Mouse (Mus musculus) hindbrain, postnatal 0 days (tissue): ENCODE results near the gene Pithd1. TPM values are rescaled to one million over a fixed set of nuclear protein-coding genes. Genes with fewer than 3 reads are reported as not detected.

Experiments used
- ATAC-seq: fragments of 200-750 bp; cut with Nextera tagmentation; 2 replicates; pipeline ENCODE4 v1.8.0; 2017; ENCODE audit warnings: mild to moderate bottlenecking, moderate TSS enrichment, moderate library complexity
- DNase-seq: peaks from one replicate; pipeline ENCODE4 v3.0.0-alpha.2; 2015; ENCODE audit warnings: low spot score
- H3K27ac ChIP-seq: fragments of 300-500 bp; sonication (generic); 2 replicates; pipeline ENCODE4 v1.5.1; 2014; ENCODE audit warnings: mild to moderate bottlenecking
- H3K27me3 ChIP-seq: fragments of 300-500 bp; sonication (generic); 2 replicates; pipeline ENCODE4 v1.6.1; 2014; ENCODE audit warnings: low read length, mixed read lengths; ENCODE audit not compliant: insufficient read depth
- H3K36me3 ChIP-seq: fragments of 300-500 bp; sonication (generic); 2 replicates; pipeline ENCODE4 v1.6.1; 2014; ENCODE audit warnings: low read length, mixed read lengths; ENCODE audit not compliant: insufficient read depth
- H3K4me1 ChIP-seq: fragments of 300-500 bp; sonication (generic); 2 replicates; pipeline ENCODE4 v1.6.1; 2014; ENCODE audit warnings: antibody characterized with exemption, low read length, mixed read lengths; ENCODE audit not compliant: insufficient read depth
- H3K4me2 ChIP-seq: fragments of 300-500 bp; sonication (generic); 2 replicates; pipeline ENCODE4 v1.6.1; 2014; ENCODE audit warnings: low read depth, mild to moderate bottlenecking, low read length, moderate library complexity, mixed read lengths
- H3K4me3 ChIP-seq: fragments of 300-500 bp; sonication (generic); 2 replicates; pipeline ENCODE4 v1.5.1; 2014; ENCODE audit warnings: low read length
- H3K9ac ChIP-seq: fragments of 300-500 bp; sonication (generic); replicated peaks from 2 replicates; pipeline ENCODE4 v1.6.1; 2014; ENCODE audit warnings: mild to moderate bottlenecking, low read length, moderate library complexity, mixed read lengths
- H3K9me3 ChIP-seq: fragments of 300-500 bp; sonication (generic); 2 replicates; pipeline ENCODE4 v1.6.1; 2016; ENCODE audit warnings: low read length, mixed read lengths
- CTCF ChIP-seq: IDR thresholded peaks from 2 replicates; pipeline ENCODE4 v1.5.1; 2016; ENCODE audit warnings: antibody characterized with exemption, control low read depth, low read depth
- WGBS: fragments of 180-500 bp; shearing (Covaris S2); extraction: QIAGEN DNeasy Blood & Tissue Kit; methylation state at CpG from one replicate; pipeline ENCODE4 v1.1.7; 2014; 5-methylcytosine and 5-hydroxymethylcytosine counted together
- polyA plus RNA-seq: library from polyadenylated mRNA; unstranded; fragments of >200 nt; fragmentation: Nextera tagmentation; extraction: Ambion mirVana; gene quantifications from 2 replicates; pipeline ENCODE4 v1.2.1, GENCODE M21; 2015
- total RNA-seq: library from RNA; depleted of rRNA; stranded (reverse); fragments of >200 nt; gene quantifications from 2 replicates; pipeline ENCODE4 v1.2.3, GENCODE M21; 2014

Pithd1 gene
- total and polyA plus RNA-seq, 2 experiments from 2014 or later, result 53.2 to 85.7 TPM

DNA sequence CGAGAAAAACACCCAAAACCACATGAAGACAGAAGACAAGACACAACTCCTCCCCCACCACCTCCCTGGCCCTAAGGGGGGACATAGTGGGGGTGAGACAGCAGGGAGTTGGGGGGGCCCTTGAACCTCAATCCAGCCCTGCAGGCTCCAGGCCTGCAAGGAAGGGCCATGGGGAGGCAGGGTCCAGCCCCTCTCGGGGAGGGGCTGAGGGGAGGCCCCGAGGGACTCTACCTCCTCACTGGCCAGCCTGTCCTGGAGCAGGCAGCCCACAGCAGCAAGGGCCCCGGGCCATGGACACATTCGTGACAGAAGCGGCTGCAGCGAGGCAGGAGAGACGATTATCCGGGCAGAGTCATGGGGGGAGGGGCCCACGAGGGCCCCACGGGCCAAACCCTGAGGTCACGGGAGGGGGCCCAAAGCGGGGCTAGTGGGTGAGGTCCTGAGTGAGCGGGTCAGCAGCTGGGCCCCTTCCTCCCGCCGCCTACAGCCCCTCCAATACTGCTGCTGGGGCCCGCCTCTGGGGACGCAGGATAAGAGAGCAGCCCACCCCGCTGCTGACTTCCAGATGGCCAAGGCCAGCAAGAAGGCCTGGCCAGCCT is 18.7 kb downstream of the Pithd1 start:
- 73% methylated on average over 19 of the region's 19 CpGs for WGBS
- Histone ChIP-seq H3K27ac (no peak overlapping the region), H3K4me1 (peaks cover 14% of the 10 kb centered on the region), H3K4me2 (no peak overlapping the region), H3K9ac (no peak overlapping the region), H3K27me3 (no peaks in the 10 kb centered on the region), H3K9me3 (no peaks in the 10 kb centered on the region), H3K36me3 (peaks cover 43% of the 10 kb centered on the region), H3K4me3 (no peak overlapping the region)
- ATAC-seq (no peak), DNase-seq (no peak)
- no peak for TF ChIP-seq CTCF

DNA sequence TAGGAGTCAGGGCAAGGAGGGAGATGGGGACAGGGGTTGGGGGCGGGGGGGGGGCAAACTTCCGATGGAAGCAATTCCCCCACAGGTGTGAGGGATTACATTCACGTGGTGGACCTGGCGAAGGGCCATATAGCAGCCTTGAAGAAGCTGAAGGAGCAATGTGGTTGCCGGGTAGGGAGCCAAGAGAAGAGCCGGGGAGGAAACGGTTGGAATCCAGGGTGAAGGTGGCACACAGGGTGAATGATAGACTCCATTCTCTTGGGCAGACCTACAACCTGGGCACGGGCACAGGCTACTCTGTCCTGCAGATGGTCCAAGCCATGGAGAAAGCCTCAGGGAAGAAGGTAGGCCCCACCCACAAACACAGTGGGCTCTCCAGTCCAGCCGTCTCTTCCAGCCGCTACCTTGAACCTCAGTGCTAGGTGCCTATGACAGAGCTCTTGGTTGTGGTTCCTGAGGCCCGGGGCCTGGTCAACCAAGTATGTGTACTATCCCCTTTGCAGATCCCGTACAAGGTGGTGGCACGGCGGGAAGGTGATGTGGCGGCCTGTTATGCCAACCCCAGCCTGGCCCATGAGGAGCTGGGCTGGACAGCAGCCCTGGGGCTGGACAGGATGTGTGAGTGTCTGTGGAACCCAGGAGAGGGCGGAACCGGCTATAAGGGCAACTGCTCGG is 19.8 kb downstream of the Pithd1 start:
- WGBS, result 86% methylated on average over 18 of the region's 18 CpGs

DNA sequence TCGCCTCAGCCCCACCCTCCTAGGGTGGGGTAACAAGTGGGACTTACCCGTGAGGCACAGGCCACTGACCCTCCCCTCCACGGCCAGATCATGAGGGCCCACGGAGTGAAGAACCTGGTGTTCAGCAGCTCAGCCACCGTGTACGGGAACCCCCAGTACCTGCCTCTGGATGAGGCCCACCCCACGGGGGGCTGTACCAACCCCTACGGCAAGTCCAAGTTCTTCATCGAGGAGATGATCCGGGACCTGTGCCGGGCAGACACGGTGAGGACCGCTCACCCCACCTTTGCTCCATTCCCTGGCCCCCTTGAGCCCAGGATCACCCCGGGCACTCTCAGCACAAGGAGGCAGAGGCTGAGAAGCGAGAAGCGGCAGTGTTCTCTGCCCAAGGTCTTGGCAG is 20.8 kb downstream of the Pithd1 start:
- peaks cover 52% of the 10 kb centered on the region for H3K36me3 ChIP-seq
- H3K27ac ChIP-seq, result no peak overlapping the region
- ATAC-seq (no peak), DNase-seq (no peak)
- no peaks in the 10 kb centered on the region for H3K27me3 ChIP-seq
- peaks cover 7% of the 10 kb centered on the region for H3K4me1 ChIP-seq
- TF ChIP-seq CTCF, result no peak
- H3K9ac ChIP-seq, result no peak overlapping the region
- H3K4me2 ChIP-seq, result no peak overlapping the region
- 89% methylated on average over 16 of the region's 16 CpGs for WGBS
- H3K9me3 ChIP-seq, result no peaks in the 10 kb centered on the region
- H3K4me3 ChIP-seq, result no peak overlapping the region

More for the DNA sequence above, 19.8 kb downstream of the Pithd1 start:
- Histone ChIP-seq H3K9ac (no peak overlapping the region), H3K27me3 (no peaks in the 10 kb centered on the region), H3K4me2 (no peak overlapping the region), H3K27ac (no peak overlapping the region), H3K36me3 (peaks cover 44% of the 10 kb centered on the region), H3K4me3 (no peak overlapping the region), H3K9me3 (no peaks in the 10 kb centered on the region), H3K4me1 (peaks cover 11% of the 10 kb centered on the region)
- DNase-seq, result no peak
- no peak for TF ChIP-seq CTCF
- ATAC-seq, result no peak

- 84% methylated on average over 9 of the region's 9 CpGs for WGBS
- Histone ChIP-seq H3K9me3 (no peaks in the 10 kb centered on the region), H3K27me3 (no peaks in the 10 kb centered on the region), H3K9ac (peak overlapping the region; percentile 87; the same call in 1 of the 2 replicates), H3K4me2 (peak overlapping the region; percentile 76; the same call in 1 of the 2 replicates), H3K4me1 (peaks cover 6% of the 10 kb centered on the region), H3K4me3 (no peak overlapping the region), H3K27ac (peak overlapping the region; percentile 93; the same call in 1 of the 2 replicates), H3K36me3 (peaks cover 58% of the 10 kb centered on the region)
- DNase-seq (no peak), ATAC-seq (no peak)
- no peak for TF ChIP-seq CTCF
These were observed 22.0 kb downstream of the Pithd1 start for GRCm38 (mm10) chr4:135965113-135965512.

- H3K27me3 ChIP-seq, result no peaks in the 10 kb centered on the region
- peak overlapping the region; percentile 93 for H3K27ac ChIP-seq
- WGBS, result 3% methylated on average over 12 of the region's 12 CpGs
- DNase-seq, result peak; percentile 51
- H3K9me3 ChIP-seq, result no peaks in the 10 kb centered on the region
- peak overlapping the region; percentile 79 for H3K4me3 ChIP-seq
- peak overlapping the region; percentile 87 for H3K9ac ChIP-seq
- peaks cover 55% of the 10 kb centered on the region for H3K36me3 ChIP-seq
- ATAC-seq, result no peak; the same call in 1 of the 2 replicates
- TF ChIP-seq CTCF, result peak; percentile 11; the same call in 1 of the 2 replicates
- H3K4me1 ChIP-seq, result peaks cover 6% of the 10 kb centered on the region
- peak overlapping the region; percentile 76 for H3K4me2 ChIP-seq
These were observed 22.6 kb downstream of the Pithd1 start for GRCm38 (mm10) chr4:135964426-135964825.

GRCm38 (mm10) chr4:135963457-135964193 is 23.4 kb downstream of the Pithd1 start, which contains the start of gene Gale:
Gene Gale (plus strand): TSS chr4:135963727.
- ATAC-seq (peak; percentile 93), DNase-seq (peak; percentile 98)
- peak within 1 kb of the TSS; percentile 93 for H3K27ac ChIP-seq
- TF ChIP-seq CTCF, result no peak
- H3K27me3 ChIP-seq, result no peaks in the 10 kb centered on the region
- H3K9ac ChIP-seq, result peak within 1 kb of the TSS; percentile 87
- peaks cover 52% of the 10 kb centered on the region for H3K36me3 ChIP-seq
- H3K4me1 ChIP-seq, result peaks cover 6% of the 10 kb centered on the region
- H3K4me3 ChIP-seq, result peak within 1 kb of the TSS; percentile 79
- H3K4me2 ChIP-seq, result peak within 1 kb of the TSS; percentile 76
- no peaks in the 10 kb centered on the region for H3K9me3 ChIP-seq
- WGBS, result under 1% methylated on average over 56 of the region's 56 CpGs
